Mouse (Mus musculus) G1E-ER4 (cell line): ENCODE measurements around the gene Ube2l3. TPM values are rescaled to one million over a fixed set of nuclear protein-coding genes. Genes with fewer than 3 reads are reported as not detected.

Source experiments
- GATA1 ChIP-seq: IDR thresholded peaks from one replicate; pipeline ENCODE4 v1.8.0; 2012; ENCODE audit warnings: low read length, inconsistent platforms
- polyA plus RNA-seq: library from polyadenylated mRNA; stranded (reverse); fragments of >175 nt; gene quantifications from 2 replicates; pipeline ENCODE4 v1.2.3, GENCODE M21; 2012

Ube2l3 gene
- polyA plus RNA-seq, 1 experiment = 93.3 TPM

DNA sequence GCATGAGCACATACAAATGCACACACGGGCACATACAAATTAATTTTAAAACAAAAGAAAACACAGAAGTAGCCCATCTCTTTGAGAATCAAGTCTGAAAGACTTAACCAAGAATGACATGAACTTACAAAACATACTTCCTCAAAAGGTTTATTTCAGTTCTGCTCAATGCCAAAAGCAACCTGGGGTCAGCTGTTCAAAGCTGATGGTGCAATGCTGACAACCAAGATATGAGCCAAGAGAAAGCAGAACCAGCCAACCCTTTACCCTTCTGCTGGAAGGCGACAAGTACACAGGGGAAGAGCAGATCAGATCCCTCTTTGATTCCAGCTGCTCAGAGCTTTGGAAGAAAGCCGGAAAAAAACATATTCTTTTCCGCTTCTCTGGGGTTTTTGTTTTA lies 21.1 kb downstream of the Ube2l3 start:
- TF ChIP-seq GATA1 = no peak

DNA sequence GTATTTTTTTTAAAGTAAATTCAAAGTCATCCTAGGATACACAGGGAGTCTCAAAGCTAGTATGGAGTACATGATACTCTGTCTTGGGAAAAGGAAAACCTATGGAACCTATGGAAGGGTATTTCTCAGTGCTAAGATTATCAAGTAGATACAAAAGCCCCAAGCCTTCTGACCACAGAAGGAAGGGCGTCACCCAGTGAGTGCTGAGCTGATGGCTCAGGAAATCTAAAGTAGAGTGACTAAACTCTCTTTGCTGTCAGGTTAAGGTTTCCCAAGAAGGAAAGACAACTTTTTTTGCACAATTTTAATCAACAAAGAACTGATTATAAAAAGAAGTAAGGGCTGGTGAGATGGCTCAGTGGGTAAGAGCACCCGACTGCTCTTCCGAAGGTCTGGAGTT lies 22.7 kb downstream of the Ube2l3 start:
- TF ChIP-seq GATA1 = no peak

DNA sequence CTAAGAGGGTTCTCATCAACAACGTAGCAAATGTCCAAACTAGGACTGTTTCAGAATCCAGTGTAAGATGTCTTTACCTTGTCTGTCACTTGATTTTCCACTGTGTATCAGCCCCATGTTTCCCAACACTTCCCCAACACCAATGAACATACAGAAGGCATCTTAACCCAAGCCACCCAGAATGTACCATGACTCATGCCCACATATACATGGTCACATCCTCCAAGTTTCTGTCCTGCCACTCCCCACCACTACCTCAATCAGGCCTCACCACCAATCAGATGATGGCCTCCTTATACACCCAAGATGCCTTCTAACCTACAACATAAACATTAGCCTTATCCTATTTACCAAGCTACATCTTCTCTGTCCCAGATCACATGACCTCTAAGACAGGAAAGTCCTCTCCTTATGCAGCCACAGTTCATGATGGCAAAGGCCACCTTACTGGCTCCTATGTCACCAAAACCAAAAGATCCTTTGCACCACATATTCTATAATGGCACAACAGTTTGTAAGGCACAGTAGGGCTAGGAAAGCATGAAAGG lies 24.8 kb downstream of the Ube2l3 start:
- TF ChIP-seq GATA1 = no peak

GRCm38 (mm10) chr16:17175765-17176164 lies 26.7 kb downstream of the Ube2l3 start:
- no peak for TF ChIP-seq GATA1

DNA sequence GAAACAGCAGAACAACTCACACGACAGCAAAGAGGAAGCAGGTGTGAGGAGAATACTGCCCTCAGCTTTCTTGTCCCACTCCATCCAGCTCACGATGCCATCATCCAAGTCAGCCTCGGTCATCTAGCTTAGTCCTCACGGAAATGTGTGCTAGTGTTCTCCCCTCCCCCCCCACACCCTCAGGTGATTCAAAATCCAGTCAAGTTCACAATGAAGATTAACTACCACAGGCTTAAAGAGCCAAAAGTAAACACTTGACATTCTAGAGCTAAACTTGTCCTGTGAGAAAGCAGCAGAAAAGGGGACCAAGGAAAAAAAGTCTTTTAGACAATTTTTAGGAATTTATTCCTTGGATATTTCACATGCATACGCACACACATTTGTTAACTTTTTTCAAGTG lies 34.4 kb downstream of the Ube2l3 start:
- no peak for TF ChIP-seq GATA1

DNA sequence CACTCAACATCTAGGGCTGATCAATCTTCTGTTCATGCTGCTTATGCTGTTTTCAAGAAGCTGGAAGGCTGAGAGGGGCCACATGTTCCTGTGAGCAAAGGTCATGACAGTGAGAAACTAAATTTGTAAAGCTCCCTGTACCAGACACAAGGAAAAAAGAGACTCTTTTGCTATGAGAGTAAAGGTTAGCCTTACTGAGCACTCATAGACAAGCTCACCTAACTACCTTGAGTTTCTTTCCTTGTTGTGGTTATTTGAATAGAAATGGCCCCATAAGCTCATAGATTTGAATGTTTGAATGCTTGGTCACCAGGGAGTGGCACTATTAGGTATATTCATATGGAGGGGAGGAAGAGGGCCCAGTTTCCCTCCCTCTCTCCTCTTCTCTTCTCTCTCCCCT lies 35.3 kb downstream of the Ube2l3 start:
- no peak for TF ChIP-seq GATA1

GRCm38 (mm10) chr16:17154346-17154745 lies 48.1 kb downstream of the Ube2l3 start:
- TF ChIP-seq GATA1 = no peak

DNA sequence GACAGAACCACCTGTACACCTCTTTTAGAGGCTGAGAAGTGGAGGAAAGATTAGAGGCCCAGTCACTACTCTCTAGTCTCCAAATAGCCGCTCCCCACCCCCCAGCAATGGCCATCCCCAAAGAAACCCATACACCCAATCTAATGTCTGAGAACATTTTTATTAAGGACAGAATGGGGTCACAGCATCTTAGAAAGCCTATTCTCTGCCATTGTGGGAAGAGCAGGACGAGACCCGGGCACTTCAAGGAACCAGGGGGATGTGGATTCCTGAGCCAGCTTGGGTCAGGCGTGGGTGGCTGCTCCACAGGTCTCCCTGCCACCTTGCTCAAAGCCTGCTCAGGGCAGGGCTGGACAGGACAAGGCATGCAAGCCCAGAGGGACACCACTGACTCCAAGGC lies 50.6 kb downstream of the Ube2l3 start:
- TF ChIP-seq GATA1 = no peak

DNA sequence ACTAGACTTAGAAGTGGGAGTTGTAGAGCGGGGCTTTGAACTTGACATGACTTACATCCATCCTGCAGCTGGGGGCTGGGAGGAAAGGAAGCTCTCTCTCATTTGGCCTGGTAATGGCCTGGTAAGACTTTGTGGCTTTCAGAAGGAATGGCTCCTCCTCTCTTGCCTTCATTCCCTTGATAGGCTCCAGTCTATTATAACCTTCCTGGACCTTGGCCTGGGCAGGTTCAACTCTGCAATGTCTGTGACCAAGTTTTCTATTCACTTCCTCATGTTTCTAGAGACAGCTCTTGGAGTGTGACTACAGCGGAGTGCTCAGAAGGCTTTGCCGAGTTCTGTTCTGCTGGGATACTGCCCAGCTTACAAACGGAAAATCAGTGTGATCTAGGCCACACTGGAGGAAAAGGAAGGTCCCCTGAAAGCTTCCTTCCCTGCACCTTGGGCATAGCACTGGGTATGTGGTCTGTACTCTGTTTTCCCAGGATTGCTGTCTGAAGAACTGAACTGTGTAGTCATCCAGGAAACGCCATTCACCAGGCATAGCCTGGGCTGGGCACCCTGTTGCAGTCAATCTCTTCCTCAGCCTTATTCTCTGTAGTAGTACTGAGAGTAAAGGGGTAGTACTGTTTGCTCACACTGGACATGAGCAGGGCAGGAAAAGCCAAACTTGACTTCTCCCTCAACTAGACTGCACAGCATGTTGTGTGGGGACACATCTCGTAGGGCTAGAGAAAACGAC lies 51.8 kb downstream of the Ube2l3 start:
- no peak for TF ChIP-seq GATA1

DNA sequence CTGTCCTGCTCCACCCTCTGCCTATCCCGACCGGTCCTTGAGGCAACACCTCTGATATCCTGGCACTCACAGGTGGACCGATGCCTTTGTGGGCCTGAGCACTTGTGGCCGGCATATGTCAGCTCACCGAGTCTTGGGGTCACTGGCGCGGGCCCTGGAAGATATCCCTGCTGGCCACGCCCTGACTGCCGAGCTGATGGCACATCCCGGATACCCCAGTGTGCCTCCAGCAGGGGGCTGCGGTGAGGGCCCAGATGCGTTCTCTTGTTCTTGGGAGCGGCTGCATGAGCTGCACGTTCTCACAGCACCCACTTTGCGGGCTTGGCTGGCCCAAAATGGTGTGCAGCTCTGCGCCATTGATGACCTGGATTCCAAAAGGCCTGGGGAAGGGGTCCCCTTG lies 54.4 kb downstream of the Ube2l3 start:
- TF ChIP-seq GATA1 = no peak

GRCm38 (mm10) chr16:17147391-17147929 lies 55.0 kb downstream of the Ube2l3 start:
- TF ChIP-seq GATA1 = no peak

- TF ChIP-seq GATA1 = no peak
Measured at GRCm38 (mm10) chr16:17146772-17147235, 55.6 kb downstream of the Ube2l3 start, which contains the start of gene Ccdc116. TSS of gene Ccdc116 (minus strand) at chr16:17147229.

- TF ChIP-seq GATA1 = no peak
Measured at GRCm38 (mm10) chr16:17144339-17144738, 58.1 kb downstream of the Ube2l3 start, which contains the start of gene Ydjc. TSS of gene Ydjc (plus strand) at chr16:17144621.

DNA sequence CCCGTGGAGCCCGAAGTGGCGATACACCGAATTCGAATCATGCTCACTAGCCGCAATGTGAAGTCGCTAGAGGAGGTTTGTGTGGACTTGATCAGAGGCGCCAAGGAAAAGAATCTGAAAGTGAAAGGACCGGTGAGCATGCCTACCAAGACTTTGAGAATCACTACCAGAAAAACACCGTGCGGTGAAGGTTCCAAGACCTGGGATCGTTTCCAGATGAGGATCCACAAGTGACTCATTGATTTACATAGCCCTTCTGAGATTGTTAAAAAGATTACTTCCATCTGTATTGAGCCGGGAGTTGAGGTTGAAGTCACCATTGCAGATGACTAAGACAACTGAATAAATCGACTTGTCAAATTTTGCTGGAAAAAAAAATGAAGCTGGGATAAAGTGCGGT lies 65.1 kb downstream of the Ube2l3 start:
- no peak for TF ChIP-seq GATA1

DNA sequence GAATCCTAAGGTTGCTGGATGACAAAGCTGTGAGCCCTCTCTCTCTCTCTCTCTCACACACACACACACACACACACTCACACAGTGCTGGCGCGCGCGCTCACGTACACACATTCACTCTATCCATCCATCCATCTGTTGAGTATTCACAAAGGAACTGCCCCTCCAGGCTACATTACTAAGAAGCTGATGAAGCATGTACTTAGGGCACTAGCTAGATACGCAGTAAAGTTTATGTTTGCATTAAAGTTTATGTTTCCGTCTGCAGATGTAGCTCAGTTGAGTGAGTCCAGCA lies 69.6 kb downstream of the Ube2l3 start:
- no peak for TF ChIP-seq GATA1

DNA sequence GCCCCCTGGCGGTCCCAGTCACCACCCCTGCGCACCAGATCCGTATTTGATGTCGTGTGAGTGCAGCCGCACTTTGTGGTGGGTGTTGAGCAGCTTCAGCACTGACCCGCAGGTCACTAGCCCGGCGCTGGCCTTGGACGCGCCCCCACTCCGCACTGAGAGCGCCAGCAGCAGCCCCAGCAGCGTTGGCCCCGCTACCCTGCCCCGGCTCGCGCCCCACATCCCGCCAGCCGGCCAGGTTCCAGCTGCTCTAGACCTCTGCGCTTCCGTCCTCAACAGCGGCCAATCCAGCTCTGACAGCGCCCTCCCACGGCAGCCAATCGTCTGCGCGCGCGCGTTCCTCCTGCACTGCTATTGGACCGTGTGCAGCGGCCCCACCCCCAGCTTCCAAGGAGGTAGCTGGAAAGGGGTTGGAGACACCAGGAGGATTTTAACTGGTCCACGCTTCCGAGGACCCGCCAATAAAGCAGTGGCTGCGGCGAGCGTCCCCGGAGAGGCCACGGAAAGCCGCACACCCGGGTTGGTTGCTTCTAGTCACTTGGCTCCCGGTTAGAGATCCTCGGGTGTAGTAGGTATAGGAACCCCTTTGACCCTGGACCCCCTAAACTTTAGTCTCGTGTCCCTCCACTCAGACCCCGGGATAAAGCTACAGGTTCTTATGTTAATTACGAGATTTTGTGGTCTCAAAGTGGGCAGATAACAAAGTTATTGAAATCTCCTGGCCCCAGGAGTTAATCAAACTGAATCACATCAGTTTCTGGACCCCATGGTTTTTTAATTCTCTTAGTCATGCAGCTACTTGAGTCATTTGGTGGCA lies 70.2 kb downstream of the Ube2l3 start, which contains the start of gene Sdf2l1:
Gene Sdf2l1, minus strand, starts transcription at position 295 of the 817 bp plus-strand sequence.
- no peak for TF ChIP-seq GATA1
